Mouse (Mus musculus): Measurements from ENCODE around the gene Gnb5.

DNA sequence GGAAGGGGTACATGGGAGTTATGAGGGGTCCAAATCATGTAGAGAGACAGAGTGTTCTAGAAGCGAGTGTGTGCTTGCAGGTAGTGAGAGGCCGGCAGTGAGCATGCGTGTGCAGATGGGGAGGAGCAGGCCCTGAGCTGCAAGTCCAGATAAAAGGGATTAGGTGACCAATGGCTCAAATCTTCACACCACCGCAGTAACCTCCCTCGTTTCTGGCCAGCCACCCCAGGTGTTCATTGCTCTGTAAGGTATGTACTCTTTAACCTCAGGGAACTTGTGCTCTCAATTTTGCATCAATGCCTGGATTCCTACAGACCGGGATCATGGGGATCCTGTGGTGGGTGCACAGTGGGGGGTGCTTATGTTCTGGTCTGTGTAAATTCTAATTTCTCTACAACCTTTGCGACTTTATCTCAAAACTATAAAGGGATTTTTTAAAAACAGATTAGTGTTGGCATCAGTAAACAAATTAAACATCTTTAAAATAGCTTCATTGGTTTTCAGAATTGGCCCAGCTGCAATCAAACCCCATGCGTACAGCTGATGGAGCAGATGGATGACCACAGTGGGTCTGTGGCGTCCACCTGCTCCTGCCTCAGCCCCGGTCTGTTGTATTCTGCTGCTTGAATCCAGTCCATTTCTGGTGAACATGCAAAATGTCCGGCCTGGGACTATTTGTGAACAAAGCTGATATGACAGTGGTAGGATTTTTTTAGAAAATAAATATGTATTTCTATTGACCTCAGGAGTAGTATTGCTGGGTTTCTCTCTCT is at the start of gene Gnb5:
- TF ChIP-seq GATA1 (IDR thresholded peaks at IDR 0.05; ENCODE audit: borderline replicate concordance, low read length), result no peak
- no peak for TF ChIP-seq FLI1 (IDR thresholded peaks at IDR 0.05; ENCODE audit: low read length)

All from megakaryocyte, embryonic 14.5 days (primary cell).